Mouse (Mus musculus): ENCODE data around the gene Ccdc85b. TPM values are rescaled to one million over a fixed set of nuclear protein-coding genes. Genes with fewer than 3 reads are reported as not detected.

The Ccdc85b gene
- polyA plus RNA-seq (2015; fragmentation: Nextera tagmentation; extraction: Ambion mirVana), result 1.6 and 2.1 TPM in 2 replicates

GRCm38 (mm10) chr19:5457746-5458442 lies at the start of gene Ccdc85b:
Gene Ccdc85b (minus strand): TSS chr19:5457894.
- ATAC-seq (no peak), DNase-seq (peak; percentile 30)
- Histone ChIP-seq H3K4me1 (ENCODE audit: insufficient read depth) (peaks cover 34% of the 10 kb centered on the region), H3K4me3 (ENCODE audit: low read depth, low read length) (peak within 1 kb of the TSS; percentile 66), H3K27me3 (ENCODE audit: insufficient read depth, low read length) (0 out of 2 replicates have a peak, but pooled peaks cover 8% of the 10 kb centered on the region), H3K9ac (replicated peaks) (peak within 1 kb of the TSS; percentile 72), H3K9me3 (ENCODE audit: low read length) (no peaks in the 10 kb centered on the region), H3K27ac (ENCODE audit: low read depth) (peak within 1 kb of the TSS; percentile 76), H3K4me2 (ENCODE audit: low read depth, low read length) (peak within 1 kb of the TSS; percentile 94), H3K36me3 (replicated peaks; ENCODE audit: insufficient read depth, low read length) (peaks cover 10% of the 10 kb centered on the region; the same call in 1 of the 2 replicates)
- no peak for TF ChIP-seq EP300 (IDR thresholded peaks at IDR 0.05; ENCODE audit: low read depth)
- no peak for TF ChIP-seq CTCF (IDR thresholded peaks at IDR 0.05; ENCODE audit: low read depth)
- WGBS (ENCODE audit: insufficient replicate concordance), result 11% methylated on average over 14 of the region's 14 CpGs

- Histone ChIP-seq H3K27me3 (ENCODE audit: insufficient read depth, low read length) (no peaks in the 10 kb centered on the region), H3K9me3 (ENCODE audit: low read length) (no peaks in the 10 kb centered on the region), H3K9ac (replicated peaks) (no peak within 1 kb of the TSS), H3K4me2 (ENCODE audit: low read depth, low read length) (no peak within 1 kb of the TSS), H3K4me1 (ENCODE audit: insufficient read depth) (no peaks in the 10 kb centered on the region), H3K27ac (ENCODE audit: low read depth) (no peak within 1 kb of the TSS), H3K36me3 (replicated peaks; ENCODE audit: insufficient read depth, low read length) (no peaks in the 10 kb centered on the region), H3K4me3 (ENCODE audit: low read depth, low read length) (no peak within 1 kb of the TSS)
- no peak for DNase-seq
- no peak for ATAC-seq
- no peak for TF ChIP-seq CTCF (IDR thresholded peaks at IDR 0.05; ENCODE audit: low read depth)
- no peak for TF ChIP-seq EP300 (IDR thresholded peaks at IDR 0.05; ENCODE audit: low read depth)
- 83% methylated on average over 17 of the region's 17 CpGs for WGBS (ENCODE audit: insufficient replicate concordance)
Measured at GRCm38 (mm10) chr19:5503687-5504086, 46.0 kb upstream of the Ccdc85b start, which contains the start of gene 1700020D05Rik. Gene 1700020D05Rik (minus strand): TSS chr19:5503787.

- TF ChIP-seq CTCF (IDR thresholded peaks at IDR 0.05; ENCODE audit: low read depth) (no peak), EP300 (IDR thresholded peaks at IDR 0.05; ENCODE audit: low read depth) (no peak)
- no peak for ATAC-seq
- Histone ChIP-seq H3K27me3 (ENCODE audit: insufficient read depth, low read length) (no peaks in the 10 kb centered on the region), H3K4me2 (ENCODE audit: low read depth, low read length) (no peak overlapping the region), H3K4me3 (ENCODE audit: low read depth, low read length) (no peak overlapping the region), H3K27ac (ENCODE audit: low read depth) (no peak overlapping the region), H3K9me3 (ENCODE audit: low read length) (no peaks in the 10 kb centered on the region), H3K4me1 (ENCODE audit: insufficient read depth) (no peaks in the 10 kb centered on the region), H3K36me3 (replicated peaks; ENCODE audit: insufficient read depth, low read length) (peaks cover 22% of the 10 kb centered on the region), H3K9ac (replicated peaks) (no peak overlapping the region)
- WGBS (ENCODE audit: insufficient replicate concordance), result 81% methylated on average over 2 of the region's 2 CpGs
- DNase-seq, result no peak
Measured at GRCm38 (mm10) chr19:5500330-5500875, 42.7 kb upstream of the Ccdc85b start.

GRCm38 (mm10) chr19:5496052-5496370 lies 38.3 kb upstream of the Ccdc85b start:
- Histone ChIP-seq H3K27me3 (ENCODE audit: insufficient read depth, low read length) (no peaks in the 10 kb centered on the region), H3K9ac (replicated peaks) (no peak overlapping the region), H3K9me3 (ENCODE audit: low read length) (no peaks in the 10 kb centered on the region), H3K4me1 (ENCODE audit: insufficient read depth) (peaks cover 7% of the 10 kb centered on the region; the same call in 1 of the 2 replicates), H3K4me2 (ENCODE audit: low read depth, low read length) (no peak overlapping the region), H3K27ac (ENCODE audit: low read depth) (no peak overlapping the region), H3K36me3 (replicated peaks; ENCODE audit: insufficient read depth, low read length) (peaks cover 47% of the 10 kb centered on the region), H3K4me3 (ENCODE audit: low read depth, low read length) (no peak overlapping the region)
- TF ChIP-seq EP300 (IDR thresholded peaks at IDR 0.05; ENCODE audit: low read depth) (no peak), CTCF (IDR thresholded peaks at IDR 0.05; ENCODE audit: low read depth) (no peak)
- DNase-seq (no peak), ATAC-seq (no peak)
- 89% methylated on average over 16 of the region's 16 CpGs for WGBS (ENCODE audit: insufficient replicate concordance)

GRCm38 (mm10) chr19:5495353-5496051 lies 37.8 kb upstream of the Ccdc85b start:
- no peak for TF ChIP-seq EP300 (IDR thresholded peaks at IDR 0.05; ENCODE audit: low read depth)
- TF ChIP-seq CTCF (IDR thresholded peaks at IDR 0.05; ENCODE audit: low read depth), result no peak
- H3K9ac ChIP-seq (replicated peaks), result no peak overlapping the region
- H3K4me1 ChIP-seq (ENCODE audit: insufficient read depth), result peaks cover 7% of the 10 kb centered on the region; the same call in 1 of the 2 replicates
- H3K4me3 ChIP-seq (ENCODE audit: low read depth, low read length), result no peak overlapping the region
- no peak overlapping the region for H3K27ac ChIP-seq (ENCODE audit: low read depth)
- ATAC-seq, result no peak
- DNase-seq, result no peak
- no peaks in the 10 kb centered on the region for H3K9me3 ChIP-seq (ENCODE audit: low read length)
- H3K4me2 ChIP-seq (ENCODE audit: low read depth, low read length), result no peak overlapping the region
- peaks cover 47% of the 10 kb centered on the region for H3K36me3 ChIP-seq (replicated peaks; ENCODE audit: insufficient read depth, low read length)
- H3K27me3 ChIP-seq (ENCODE audit: insufficient read depth, low read length), result no peaks in the 10 kb centered on the region
- 84% methylated on average over 12 of the region's 12 CpGs for WGBS (ENCODE audit: insufficient replicate concordance)

GRCm38 (mm10) chr19:5494314-5494713 lies 36.6 kb upstream of the Ccdc85b start:
- Histone ChIP-seq H3K4me1 (ENCODE audit: insufficient read depth) (peaks cover 12% of the 10 kb centered on the region), H3K4me2 (ENCODE audit: low read depth, low read length) (no peak overlapping the region), H3K36me3 (replicated peaks; ENCODE audit: insufficient read depth, low read length) (peaks cover 47% of the 10 kb centered on the region), H3K27ac (ENCODE audit: low read depth) (no peak overlapping the region), H3K9ac (replicated peaks) (no peak overlapping the region), H3K4me3 (ENCODE audit: low read depth, low read length) (no peak overlapping the region), H3K27me3 (ENCODE audit: insufficient read depth, low read length) (no peaks in the 10 kb centered on the region), H3K9me3 (ENCODE audit: low read length) (no peaks in the 10 kb centered on the region)
- no peak for TF ChIP-seq EP300 (IDR thresholded peaks at IDR 0.05; ENCODE audit: low read depth)
- no peak for TF ChIP-seq CTCF (IDR thresholded peaks at IDR 0.05; ENCODE audit: low read depth)
- WGBS (ENCODE audit: insufficient replicate concordance), result 85% methylated on average over 3 of the region's 3 CpGs
- DNase-seq, result no peak
- ATAC-seq, result no peak
